Mouse (Mus musculus): Measurements from ENCODE around the gene Acp7.

GRCm38 (mm10) chr7:28579826-28580225 lies 51.3 kb downstream of the Acp7 start:
- TF ChIP-seq POLR2A (IDR thresholded peaks at IDR 0.05; ENCODE audit: control insufficient read depth, low read depth, low read length), result no peak
- no peak for TF ChIP-seq CTCF (IDR thresholded peaks at IDR 0.05; ENCODE audit: control insufficient read depth, insufficient read depth, insufficient replicate concordance, low read depth, low read length)

Measured in testis, adult 2 months (tissue).